Mouse (Mus musculus) limb, embryonic 15.5 days (tissue): ENCODE data around the gene Olfm2. TPM values are rescaled to one million over a fixed set of nuclear protein-coding genes. Genes with fewer than 3 reads are reported as not detected.

Source experiments
- ATAC-seq: fragments of 200-750 bp; cut with Nextera tagmentation; 2 replicates; pipeline ENCODE4 v1.8.0; 2017; ENCODE audit warnings: low read depth, moderate TSS enrichment; ENCODE audit not compliant: insufficient number of reproducible peaks, low FRiP score, low TSS enrichment
- H3K27ac ChIP-seq: fragments of 300-500 bp; sonication (generic); 2 replicates; pipeline ENCODE4 v1.5.1; 2015; ENCODE audit warnings: moderate library complexity, mild to moderate bottlenecking, inconsistent platforms
- H3K27me3 ChIP-seq: fragments of 300-500 bp; sonication (generic); 2 replicates; pipeline ENCODE4 v1.6.1; 2015; ENCODE audit warnings: inconsistent platforms
- H3K36me3 ChIP-seq: fragments of 300-500 bp; sonication (generic); 2 replicates; pipeline ENCODE4 v1.6.1; 2015; ENCODE audit warnings: inconsistent platforms
- H3K4me1 ChIP-seq: fragments of 300-500 bp; sonication (generic); 2 replicates; pipeline ENCODE4 v1.6.1; 2015; ENCODE audit warnings: inconsistent platforms
- H3K4me2 ChIP-seq: fragments of 300-500 bp; sonication (generic); 2 replicates; pipeline ENCODE4 v1.6.1; 2015; ENCODE audit warnings: mild to moderate bottlenecking, inconsistent platforms
- H3K4me3 ChIP-seq: fragments of 300-500 bp; sonication (generic); 2 replicates; pipeline ENCODE4 v1.5.1; 2015; ENCODE audit warnings: mild to moderate bottlenecking, inconsistent platforms
- H3K9ac ChIP-seq: fragments of 300-500 bp; sonication (generic); 2 replicates; pipeline ENCODE4 v1.6.1; 2015; ENCODE audit warnings: inconsistent platforms
- H3K9me3 ChIP-seq: fragments of 300-500 bp; sonication (generic); 2 replicates; pipeline ENCODE4 v1.6.1; 2016; ENCODE audit warnings: inconsistent platforms
- WGBS: fragments of 180-500 bp; shearing (Covaris S2); methylation state at CpG from one replicate; pipeline ENCODE4 v1.1.7; 2015; 5-methylcytosine and 5-hydroxymethylcytosine counted together
- polyA plus RNA-seq: library from polyadenylated mRNA; unstranded; fragments of >200 nt; fragmentation: Nextera tagmentation; extraction: Ambion mirVana; gene quantifications from 2 replicates; pipeline ENCODE4 v1.2.1, GENCODE M21; 2015

Gene Olfm2
- polyA plus RNA-seq, 1 experiment from 2014 or later = 9.3 TPM

DNA sequence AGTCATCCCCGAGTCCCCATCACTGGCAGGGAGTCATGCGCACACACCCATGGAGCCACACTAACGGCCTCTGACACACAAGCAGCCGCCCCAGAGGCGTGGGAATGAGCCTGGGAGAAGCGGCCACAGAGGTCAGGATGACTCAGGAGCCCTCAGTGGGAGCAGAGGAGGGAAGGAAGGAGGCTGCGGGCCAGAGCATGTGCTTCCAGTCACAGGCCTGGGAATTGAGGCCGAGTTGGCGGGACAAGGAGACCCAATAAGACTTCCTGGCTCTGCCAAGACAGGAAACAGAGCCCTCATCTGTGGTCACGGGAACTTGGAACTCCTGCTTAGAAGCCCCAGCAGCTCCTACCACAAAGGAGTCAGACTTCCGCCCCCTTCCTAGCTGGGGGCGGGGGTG is 14.7 kb upstream of the Olfm2 start:
- H3K9ac ChIP-seq = no peak overlapping the region
- ATAC-seq = no peak; the same call in 1 of the 2 replicates
- no peaks in the 10 kb centered on the region for H3K9me3 ChIP-seq
- peak overlapping the region; percentile 1; the same call in 1 of the 2 replicates for H3K27ac ChIP-seq
- no peaks in the 10 kb centered on the region for H3K36me3 ChIP-seq
- H3K4me1 ChIP-seq = peaks cover 7% of the 10 kb centered on the region
- H3K4me2 ChIP-seq = no peak overlapping the region
- 40% methylated on average over 12 of the region's 12 CpGs for WGBS
- no peak overlapping the region for H3K4me3 ChIP-seq
- H3K27me3 ChIP-seq = no peaks in the 10 kb centered on the region

DNA sequence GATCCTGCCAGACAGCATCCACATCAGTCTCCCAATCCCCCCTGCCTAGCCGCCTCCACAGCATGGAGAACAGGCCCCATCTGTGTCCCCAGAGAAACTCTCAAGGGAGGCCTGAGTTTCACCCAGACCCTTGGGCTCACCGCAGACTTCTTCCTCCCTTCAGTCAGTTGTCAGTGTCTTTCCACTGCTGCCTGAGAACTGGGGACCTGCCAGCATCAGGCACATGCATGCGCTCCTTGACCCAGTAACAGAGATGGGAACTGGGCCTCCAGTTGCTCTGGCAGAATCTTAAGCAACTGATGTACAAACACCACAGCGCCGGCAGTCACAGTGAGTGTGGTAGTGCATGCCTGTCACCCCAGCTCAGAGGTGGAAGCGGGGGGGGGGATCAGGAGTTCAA is 12.7 kb upstream of the Olfm2 start:
- 86% methylated on average over 6 of the region's 6 CpGs for WGBS
- Histone ChIP-seq H3K27ac (no peak overlapping the region), H3K4me3 (no peak overlapping the region), H3K9ac (no peak overlapping the region), H3K4me2 (no peak overlapping the region), H3K4me1 (peaks cover 7% of the 10 kb centered on the region), H3K36me3 (no peaks in the 10 kb centered on the region), H3K27me3 (no peaks in the 10 kb centered on the region), H3K9me3 (no peaks in the 10 kb centered on the region)
- no peak for ATAC-seq

DNA sequence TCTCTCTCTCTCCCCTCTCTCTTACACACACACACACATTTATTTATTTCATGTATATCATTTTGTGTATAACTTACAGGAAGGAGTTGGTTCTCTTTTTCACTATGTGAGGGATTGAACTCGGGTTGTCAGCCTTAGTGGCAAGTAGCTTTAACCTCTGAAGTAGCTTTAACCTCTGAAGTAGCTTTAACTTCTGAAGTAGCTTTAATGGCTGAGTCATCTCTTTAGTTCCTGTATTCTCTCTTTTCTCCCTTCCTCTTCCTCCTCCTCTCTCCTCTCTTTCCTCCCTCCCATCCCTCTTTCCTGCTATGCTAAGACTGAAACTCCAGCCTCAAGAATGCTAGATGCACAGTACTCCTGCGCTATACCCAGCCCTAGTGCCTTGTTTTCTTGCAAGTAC is 12.1 kb upstream of the Olfm2 start:
- no peak overlapping the region for H3K4me2 ChIP-seq
- H3K9me3 ChIP-seq = no peaks in the 10 kb centered on the region
- 75% methylated on average over 2 of the region's 2 CpGs for WGBS
- no peak overlapping the region for H3K4me3 ChIP-seq
- peaks cover 7% of the 10 kb centered on the region for H3K4me1 ChIP-seq
- H3K27me3 ChIP-seq = no peaks in the 10 kb centered on the region
- no peaks in the 10 kb centered on the region for H3K36me3 ChIP-seq
- no peak for ATAC-seq
- H3K9ac ChIP-seq = no peak overlapping the region
- H3K27ac ChIP-seq = no peak overlapping the region

DNA sequence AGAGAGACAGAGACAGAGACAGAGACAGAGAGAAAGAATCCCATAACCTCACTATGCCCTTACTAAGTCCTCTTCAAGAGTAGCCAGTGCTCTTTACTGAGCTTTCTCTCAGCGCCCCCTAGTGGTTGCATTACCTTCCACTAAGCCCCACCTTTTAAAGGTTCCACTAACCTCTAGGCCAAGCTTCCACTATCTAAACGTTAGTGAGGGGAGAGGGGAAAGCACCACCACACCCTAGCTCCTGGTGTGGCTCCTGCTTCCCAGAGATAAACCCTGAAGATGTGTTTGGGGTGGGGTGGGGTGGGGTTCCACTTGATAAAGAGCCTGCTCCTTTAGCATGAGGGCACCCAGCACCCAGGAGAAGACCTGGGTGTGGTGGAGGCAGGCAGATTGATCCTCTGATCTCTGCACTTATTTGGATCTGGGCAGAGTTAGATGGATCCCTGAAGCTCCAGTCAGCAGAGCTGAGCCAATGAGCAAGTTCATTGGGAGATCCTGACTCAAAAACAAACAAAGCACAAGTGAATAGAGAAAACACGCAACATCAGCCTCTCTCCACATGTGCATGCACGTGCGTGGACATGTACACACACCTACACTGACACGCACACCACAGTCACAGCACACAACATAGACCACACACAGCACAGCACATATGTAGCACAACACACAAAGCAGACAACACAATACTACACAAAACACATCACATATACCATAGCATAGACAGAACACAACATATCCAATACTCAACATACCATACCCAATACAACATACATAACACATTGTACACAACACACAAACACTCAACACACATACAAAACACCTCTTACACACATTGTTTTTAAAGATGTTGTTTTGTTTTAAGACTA is 11.2 kb upstream of the Olfm2 start:
- H3K4me3 ChIP-seq = no peak overlapping the region
- H3K4me1 ChIP-seq = peaks cover 7% of the 10 kb centered on the region
- H3K4me2 ChIP-seq = no peak overlapping the region
- no peak overlapping the region for H3K9ac ChIP-seq
- no peaks in the 10 kb centered on the region for H3K36me3 ChIP-seq
- no peak overlapping the region for H3K27ac ChIP-seq
- no peaks in the 10 kb centered on the region for H3K9me3 ChIP-seq
- no peaks in the 10 kb centered on the region for H3K27me3 ChIP-seq
- WGBS = 62% methylated on average over 6 of the region's 6 CpGs
- ATAC-seq = no peak

DNA sequence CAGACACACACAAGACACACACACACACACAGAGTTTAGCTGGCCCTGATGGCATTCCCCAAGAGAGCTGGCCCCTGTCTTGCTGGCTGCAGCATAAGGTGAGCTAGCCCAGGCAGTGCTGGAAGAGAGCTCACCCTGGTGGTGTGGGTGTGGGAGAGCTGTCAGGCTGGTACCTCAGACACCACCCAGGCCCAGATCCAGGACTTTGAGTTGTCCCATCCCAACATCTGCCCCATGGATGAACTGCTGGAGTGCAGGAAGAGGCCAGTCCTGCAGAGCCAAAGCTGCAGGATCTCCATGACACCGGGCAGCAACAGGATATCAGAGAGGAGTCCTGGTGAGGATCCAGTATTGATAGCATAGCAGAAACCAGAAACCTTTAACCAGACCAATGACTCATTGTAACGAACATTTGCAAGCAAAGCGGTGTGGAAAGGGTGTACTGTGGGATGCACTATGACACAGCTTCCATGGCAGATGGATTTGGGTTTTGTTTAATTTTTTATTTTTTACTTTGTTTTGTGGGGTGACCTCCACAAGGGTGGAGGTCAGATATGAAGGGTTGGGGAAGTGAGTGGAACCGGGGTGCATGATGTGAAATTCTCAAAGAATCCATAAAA is 10.0 kb upstream of the Olfm2 start:
- no peak for ATAC-seq

DNA sequence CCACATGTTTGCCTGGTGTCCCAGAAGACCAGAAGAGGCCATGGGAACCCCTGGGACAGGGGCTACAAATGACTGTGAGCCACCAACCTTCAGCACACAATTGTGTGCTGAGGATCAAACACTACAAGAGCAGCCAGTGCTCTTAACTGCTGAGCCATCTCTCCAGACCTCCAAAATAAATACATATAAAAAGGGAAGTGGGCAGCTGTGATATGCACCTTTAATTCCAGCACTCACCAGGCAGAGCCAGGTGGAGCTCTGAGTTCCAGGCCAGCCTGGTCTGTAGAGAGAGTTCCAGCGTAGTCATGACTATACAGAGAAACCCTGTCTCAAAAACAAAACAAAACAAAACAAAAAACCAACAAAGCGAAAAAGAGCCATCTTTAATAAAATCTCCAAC is 8.2 kb upstream of the Olfm2 start:
- Histone ChIP-seq H3K9ac (no peak overlapping the region), H3K4me2 (no peak overlapping the region), H3K27ac (no peak overlapping the region), H3K36me3 (no peaks in the 10 kb centered on the region), H3K4me3 (no peak overlapping the region), H3K4me1 (no peaks in the 10 kb centered on the region), H3K27me3 (no peaks in the 10 kb centered on the region), H3K9me3 (no peaks in the 10 kb centered on the region)
- no peak for ATAC-seq
- 80% methylated on average over 2 of the region's 2 CpGs for WGBS

More for the DNA sequence above, 10.0 kb upstream of the Olfm2 start:
- Histone ChIP-seq H3K9ac (no peak overlapping the region), H3K36me3 (no peaks in the 10 kb centered on the region), H3K4me2 (no peak overlapping the region), H3K27ac (no peak overlapping the region), H3K9me3 (no peaks in the 10 kb centered on the region), H3K4me3 (no peak overlapping the region), H3K4me1 (peaks cover 6% of the 10 kb centered on the region), H3K27me3 (no peaks in the 10 kb centered on the region)
- WGBS = 79% methylated on average over 4 of the region's 4 CpGs

DNA sequence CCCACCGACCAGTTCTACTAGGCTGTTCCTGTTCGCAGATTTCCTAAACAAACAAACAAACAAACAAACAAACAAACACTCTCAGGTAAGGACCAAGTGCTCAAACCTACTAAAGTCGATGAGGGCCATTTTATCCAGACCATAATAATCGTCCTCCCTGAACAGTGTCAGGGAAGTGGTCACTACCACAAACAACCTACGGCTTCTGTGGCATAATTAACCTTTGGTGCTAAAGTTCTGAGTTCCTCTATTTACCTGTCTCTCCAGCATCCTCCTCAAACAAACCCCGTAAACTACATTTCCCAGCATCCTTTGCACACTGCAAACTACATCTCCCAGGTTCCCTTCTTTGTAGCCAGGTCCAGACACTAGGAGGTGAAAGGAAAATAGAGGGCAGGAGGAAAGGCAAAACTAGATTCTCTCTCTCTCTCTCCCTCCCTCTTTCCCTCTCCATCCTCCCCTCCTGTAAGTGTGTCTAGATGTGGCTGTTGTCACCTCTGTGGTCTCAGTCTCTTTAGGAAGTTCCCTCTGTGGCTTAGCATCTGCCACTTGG is 5.4 kb upstream of the Olfm2 start:
- peaks cover under 1% of the 10 kb centered on the region; the same call in 1 of the 2 replicates for H3K4me1 ChIP-seq
- ATAC-seq = no peak
- no peak overlapping the region for H3K27ac ChIP-seq
- WGBS = 53% methylated on average over 6 of the region's 6 CpGs
- peaks cover 18% of the 10 kb centered on the region for H3K27me3 ChIP-seq
- no peak overlapping the region for H3K9ac ChIP-seq
- no peak overlapping the region for H3K4me3 ChIP-seq
- H3K4me2 ChIP-seq = no peak overlapping the region
- no peaks in the 10 kb centered on the region for H3K36me3 ChIP-seq
- no peaks in the 10 kb centered on the region for H3K9me3 ChIP-seq

DNA sequence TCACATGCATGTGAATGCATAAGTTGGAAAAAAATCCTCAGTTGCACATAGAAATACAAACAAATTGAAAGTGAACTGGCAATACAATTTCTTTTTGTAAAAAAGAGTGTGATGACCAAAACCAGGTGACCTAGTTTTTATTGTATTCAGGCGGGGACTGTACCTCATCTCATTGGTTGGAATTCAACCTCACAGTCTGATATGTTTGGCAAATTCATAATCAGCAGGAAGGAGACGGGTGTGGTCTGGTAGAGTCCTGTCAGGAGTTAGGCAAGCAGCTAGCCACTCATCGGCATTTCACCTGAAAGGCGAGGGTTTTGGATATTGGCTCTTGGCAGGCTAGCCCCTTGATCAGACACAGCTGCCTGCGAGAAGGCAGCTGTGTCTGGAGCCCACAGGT is 3.1 kb upstream of the Olfm2 start:
- Histone ChIP-seq H3K4me2 (no peak overlapping the region), H3K4me1 (peaks cover 15% of the 10 kb centered on the region), H3K27ac (no peak overlapping the region), H3K36me3 (no peaks in the 10 kb centered on the region), H3K27me3 (peaks cover 42% of the 10 kb centered on the region), H3K9ac (no peak overlapping the region), H3K9me3 (no peaks in the 10 kb centered on the region), H3K4me3 (no peak overlapping the region)
- 53% methylated on average over 5 of the region's 5 CpGs for WGBS
- no peak for ATAC-seq

DNA sequence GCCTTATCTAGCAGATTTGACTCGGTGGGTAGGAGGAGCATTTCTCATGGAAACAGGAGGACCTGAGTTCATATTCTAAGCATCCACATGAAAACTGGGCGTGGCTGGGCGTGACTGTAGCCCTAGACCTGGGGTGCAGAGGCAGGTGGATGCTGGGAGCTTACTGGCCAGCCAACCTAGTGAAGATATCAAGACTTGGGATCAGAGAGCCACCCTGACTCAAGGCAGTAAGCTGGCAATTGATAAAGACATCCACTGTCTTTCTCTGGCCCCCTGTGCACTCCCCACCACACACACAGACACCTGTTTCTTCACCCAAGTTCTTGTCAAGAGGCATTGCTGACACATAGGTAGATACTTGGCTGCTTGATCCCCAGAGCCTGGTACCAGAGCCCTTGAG is 2.4 kb upstream of the Olfm2 start:
- WGBS = 69% methylated on average over 3 of the region's 3 CpGs
- Histone ChIP-seq H3K27ac (no peak overlapping the region), H3K36me3 (no peaks in the 10 kb centered on the region), H3K4me1 (peaks cover 15% of the 10 kb centered on the region), H3K9me3 (no peaks in the 10 kb centered on the region), H3K9ac (no peak overlapping the region), H3K4me2 (no peak overlapping the region), H3K4me3 (no peak overlapping the region), H3K27me3 (peaks cover 48% of the 10 kb centered on the region)
- ATAC-seq = no peak

DNA sequence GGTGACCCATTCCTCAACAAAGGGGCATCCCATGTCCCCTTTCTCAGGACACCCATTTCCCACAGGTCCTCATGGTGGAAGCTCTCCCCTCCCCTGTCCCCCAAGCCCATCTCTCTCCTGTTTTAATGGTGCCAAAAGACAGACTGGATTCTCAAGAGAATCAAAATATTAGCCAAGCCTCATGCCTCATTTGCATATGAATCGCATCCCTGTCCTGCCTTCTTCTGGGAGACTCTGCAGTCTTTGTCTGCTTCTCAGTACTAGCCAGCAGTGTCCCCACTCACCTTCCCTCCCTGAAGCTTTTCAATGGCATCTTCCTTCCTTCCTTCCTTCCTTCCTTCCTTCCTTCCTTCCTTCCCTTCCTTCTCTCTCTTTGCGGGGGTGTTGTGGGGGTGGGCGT is 1.5 kb upstream of the Olfm2 start:
- Histone ChIP-seq H3K9ac (no peak overlapping the region), H3K36me3 (no peaks in the 10 kb centered on the region), H3K9me3 (no peaks in the 10 kb centered on the region), H3K27ac (no peak overlapping the region), H3K27me3 (peaks cover 57% of the 10 kb centered on the region), H3K4me2 (no peak overlapping the region), H3K4me3 (no peak overlapping the region), H3K4me1 (peaks cover 15% of the 10 kb centered on the region)
- WGBS = 8% methylated on average over 3 of the region's 3 CpGs
- no peak for ATAC-seq

DNA sequence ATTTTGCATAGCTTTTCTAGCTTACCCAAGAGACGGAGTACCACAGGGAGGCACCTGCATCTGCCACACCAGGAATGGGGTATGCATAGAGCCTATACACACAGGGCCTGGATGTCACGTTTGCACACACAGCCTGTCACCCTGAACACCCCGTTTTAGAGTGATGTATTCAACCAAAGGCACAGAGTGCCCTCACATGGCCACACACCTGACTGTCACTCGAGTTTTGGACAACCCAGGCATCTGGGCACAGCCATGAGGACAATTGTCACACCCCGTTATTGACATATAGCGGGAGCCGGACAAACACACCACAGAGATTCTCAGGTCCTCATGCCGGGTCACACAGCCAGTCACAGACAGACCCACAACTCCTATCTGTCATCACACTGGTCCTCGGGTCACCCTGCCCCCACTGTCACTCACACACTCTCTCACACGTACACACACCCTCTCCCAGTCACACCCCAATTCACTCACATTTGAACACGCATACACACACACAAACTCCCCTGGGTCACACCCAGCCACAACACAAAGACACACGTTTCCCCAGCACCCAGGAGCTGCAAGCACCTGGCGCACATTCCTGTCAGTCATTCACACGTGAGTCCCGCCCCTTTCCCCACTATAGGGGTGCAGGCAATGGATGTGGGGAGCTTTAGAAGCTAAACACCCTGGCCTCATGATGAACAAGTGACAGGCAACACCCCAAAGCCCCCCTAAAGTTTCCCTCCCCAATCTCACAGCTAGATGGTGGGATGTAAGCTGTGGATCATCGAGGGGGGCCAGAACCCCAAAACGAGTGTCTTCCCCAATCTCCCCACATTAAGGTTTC is 801 bp downstream of the Olfm2 start:
- Histone ChIP-seq H3K9me3 (no peaks in the 10 kb centered on the region), H3K27me3 (peaks cover 66% of the 10 kb centered on the region), H3K4me1 (peaks cover 19% of the 10 kb centered on the region), H3K4me3 (peak overlapping the region; percentile 45), H3K9ac (no peak overlapping the region), H3K36me3 (no peaks in the 10 kb centered on the region), H3K27ac (no peak overlapping the region), H3K4me2 (peak overlapping the region; percentile 85)
- WGBS = 10% methylated on average over 17 of the region's 17 CpGs
- ATAC-seq = no peak
